Mouse (Mus musculus) gastrocnemius, adult 18-20 months (tissue): ENCODE results near the gene Nmrk1. TPM values are rescaled to one million over a fixed set of nuclear protein-coding genes. Genes with fewer than 3 reads are reported as not detected.
A peak's percentile ranks its signal among the peaks of the same experiment; 100 is the strongest.

Experiments
- DNase-seq: peaks from one replicate; pipeline ENCODE4 v3.0.0; 2021; ENCODE audit warnings: low spot score
- total RNA-seq, 2 experiments: library from RNA; stranded (reverse); gene quantifications; 2 replicates each; pipeline ENCODE4 v1.2.3; 2021

The Nmrk1 gene
- total RNA-seq, 2 experiments from 2014 or later, result 2.6 to 3.5 TPM

DNA sequence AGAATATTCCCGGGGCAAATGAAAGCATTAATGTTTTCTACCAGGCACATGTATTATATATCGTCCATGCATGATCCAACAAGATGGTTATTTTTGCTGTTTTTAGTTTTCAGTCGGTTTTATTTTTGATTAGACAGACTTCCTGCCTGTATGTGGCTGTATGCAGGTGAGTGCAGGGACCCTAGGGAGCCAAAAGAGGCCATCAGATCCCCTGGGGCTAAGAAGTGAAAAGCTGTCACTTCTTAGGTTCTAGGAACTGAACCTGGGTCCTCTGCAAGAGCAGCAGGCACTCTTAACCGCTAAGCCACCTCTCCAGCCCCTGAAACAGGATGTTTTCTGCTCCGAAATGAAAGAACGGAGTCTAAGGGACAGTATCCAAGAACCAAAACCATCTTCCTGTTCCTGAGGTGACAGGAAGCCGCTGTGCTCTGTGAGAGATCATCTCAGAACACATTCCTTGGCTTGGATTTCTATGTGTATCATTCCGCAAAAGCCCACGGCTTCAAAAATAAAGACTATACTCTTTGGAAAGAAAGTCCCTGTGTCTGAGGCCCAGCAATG, 16.0 kb upstream of the Nmrk1 start:
- no peak for DNase-seq

DNA sequence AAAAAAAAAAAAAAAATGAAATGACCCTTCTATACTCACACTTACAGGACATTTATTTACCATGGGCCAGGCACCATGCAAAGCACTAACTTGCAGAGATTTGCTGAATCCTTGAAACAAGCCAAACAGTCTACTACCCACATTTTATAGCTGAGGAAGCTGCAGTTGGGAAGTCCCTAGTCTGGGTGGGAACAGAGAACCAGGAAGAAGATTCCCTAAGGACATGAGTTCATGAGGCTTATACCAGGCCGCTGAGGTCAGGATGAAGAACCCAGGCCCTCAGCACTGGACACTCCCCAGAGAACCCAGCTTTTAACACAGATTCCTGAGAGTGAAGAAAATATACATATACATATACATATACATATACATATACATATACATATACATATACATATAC, 14.2 kb upstream of the Nmrk1 start:
- DNase-seq, result no peak

GRCm38 (mm10) chr19:18619060-18619459, 12.7 kb upstream of the Nmrk1 start:
- DNase-seq, result no peak

- DNase-seq, result no peak
These were observed 12.1 kb upstream of the Nmrk1 start for GRCm38 (mm10) chr19:18619691-18620090.

DNA sequence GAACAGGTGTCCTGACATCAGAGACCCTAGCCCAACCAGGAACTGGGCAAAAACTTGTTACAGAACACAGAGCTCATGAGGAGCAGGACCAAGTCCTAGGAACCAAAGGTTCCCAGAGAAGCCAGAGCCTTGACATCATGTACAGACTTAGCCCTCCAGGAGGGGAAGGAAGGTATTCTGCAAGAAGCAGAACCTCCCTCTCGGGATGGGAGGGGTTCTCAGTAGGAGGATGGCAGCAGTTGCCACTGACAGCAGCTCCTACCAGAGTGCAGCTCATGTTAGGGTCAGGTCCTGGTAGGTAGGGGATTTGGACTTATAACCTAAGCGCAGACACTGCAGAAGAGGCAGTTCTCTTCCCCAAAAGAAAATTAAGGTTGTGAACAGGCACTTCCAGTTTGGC, 7.9 kb upstream of the Nmrk1 start:
- no peak for DNase-seq

GRCm38 (mm10) chr19:18629589-18629988, 2.2 kb upstream of the Nmrk1 start:
- no peak for DNase-seq

- peak; percentile 23 for DNase-seq
These were observed 1.3 kb upstream of the Nmrk1 start for GRCm38 (mm10) chr19:18630221-18631119.

GRCm38 (mm10) chr19:18631161-18631643, 548 bp upstream of the Nmrk1 start:
- DNase-seq, result peak; percentile 72

GRCm38 (mm10) chr19:18632231-18633185, 758 bp downstream of the Nmrk1 start:
- DNase-seq, result no peak

- DNase-seq, result no peak
These were observed 6.2 kb downstream of the Nmrk1 start for GRCm38 (mm10) chr19:18637954-18638353.

DNA sequence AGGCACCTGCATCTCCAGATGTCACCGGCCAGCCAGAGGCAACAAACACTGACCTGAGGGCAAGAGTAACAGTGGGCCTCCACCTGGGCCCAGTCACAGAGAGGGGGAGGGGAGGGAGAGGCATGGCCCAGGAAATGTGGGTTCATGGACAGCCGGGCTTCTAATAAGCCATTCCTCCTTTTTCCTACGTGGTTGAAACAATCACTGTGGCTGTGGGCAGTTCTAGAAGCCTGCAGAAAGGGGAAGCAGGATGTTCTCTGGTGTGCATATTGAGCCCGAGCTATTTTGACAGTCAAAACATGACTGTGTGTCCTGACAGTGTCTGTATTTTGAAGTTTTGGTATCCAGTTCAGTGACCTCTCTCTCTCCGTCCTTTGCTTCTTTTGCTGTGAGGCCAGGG, 7.2 kb downstream of the Nmrk1 start:
- no peak for DNase-seq

GRCm38 (mm10) chr19:18639552-18639951, 7.8 kb downstream of the Nmrk1 start:
- DNase-seq, result no peak

DNA sequence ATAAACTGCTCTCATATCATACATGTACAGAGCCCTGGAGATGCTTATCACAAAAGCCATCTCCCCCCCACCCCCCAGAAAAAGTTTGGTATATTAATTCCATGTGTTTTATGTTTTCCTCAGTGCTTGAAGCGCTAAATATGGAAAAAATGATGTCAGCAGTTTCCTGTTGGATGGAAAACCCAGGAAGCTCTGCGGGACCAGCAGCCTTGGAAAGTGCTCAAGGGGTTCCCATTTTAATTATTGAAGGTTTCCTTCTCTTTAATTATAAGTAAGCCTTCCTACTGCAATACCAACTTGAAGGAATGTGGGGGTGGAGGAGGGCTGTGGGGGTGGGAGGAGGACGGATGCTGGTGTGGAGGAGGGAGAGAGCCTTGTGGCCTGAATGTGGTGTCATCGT, 9.3 kb downstream of the Nmrk1 start:
- DNase-seq, result no peak

GRCm38 (mm10) chr19:18643411-18643810, 11.7 kb downstream of the Nmrk1 start:
- DNase-seq, result no peak

- no peak for DNase-seq
These were observed 12.3 kb downstream of the Nmrk1 start for GRCm38 (mm10) chr19:18644084-18644483.

DNA sequence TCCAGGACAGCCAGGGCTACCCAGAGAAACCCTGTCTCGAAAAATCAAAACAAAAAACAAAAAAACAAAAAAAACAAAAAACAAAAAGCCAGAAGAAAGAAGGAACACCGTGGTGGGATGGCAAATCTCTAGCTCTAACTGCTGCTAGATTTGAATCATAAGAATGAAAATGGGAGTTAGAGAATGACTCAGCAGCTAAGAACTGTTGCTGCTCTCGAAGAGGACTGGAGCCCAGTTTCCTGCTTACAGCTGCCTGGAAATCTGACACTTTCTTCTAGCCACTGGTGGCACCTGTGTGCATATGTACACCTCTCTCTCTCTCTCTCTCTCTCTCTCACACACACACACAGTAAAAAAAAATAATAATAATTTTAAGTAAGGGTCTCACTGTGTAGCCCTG, 14.6 kb downstream of the Nmrk1 start:
- DNase-seq, result peak; percentile 32

GRCm38 (mm10) chr19:18646853-18647420, 15.2 kb downstream of the Nmrk1 start:
- peak; percentile 18 for DNase-seq

GRCm38 (mm10) chr19:18647775-18648557, 16.2 kb downstream of the Nmrk1 start:
- peak; percentile 60 for DNase-seq

DNA sequence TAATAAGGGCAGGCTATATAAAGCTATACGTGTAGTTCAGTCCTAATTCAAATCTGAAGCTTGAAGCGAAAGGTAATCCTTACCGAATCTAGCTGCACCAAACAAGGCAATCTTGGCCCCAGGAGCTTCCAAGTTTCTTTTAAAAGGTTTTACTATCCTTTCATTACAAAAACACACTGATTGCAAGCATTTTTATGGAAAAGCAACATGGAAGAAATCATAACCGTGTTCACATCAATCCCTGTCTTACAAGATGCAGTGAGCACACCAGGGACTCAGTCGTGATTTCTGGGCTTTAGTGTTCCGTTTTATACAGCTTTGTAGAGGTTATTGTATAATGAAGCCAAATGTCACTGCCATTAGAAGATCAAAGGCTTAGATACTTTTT, 16.8 kb downstream of the Nmrk1 start:
- DNase-seq, result no peak

DNA sequence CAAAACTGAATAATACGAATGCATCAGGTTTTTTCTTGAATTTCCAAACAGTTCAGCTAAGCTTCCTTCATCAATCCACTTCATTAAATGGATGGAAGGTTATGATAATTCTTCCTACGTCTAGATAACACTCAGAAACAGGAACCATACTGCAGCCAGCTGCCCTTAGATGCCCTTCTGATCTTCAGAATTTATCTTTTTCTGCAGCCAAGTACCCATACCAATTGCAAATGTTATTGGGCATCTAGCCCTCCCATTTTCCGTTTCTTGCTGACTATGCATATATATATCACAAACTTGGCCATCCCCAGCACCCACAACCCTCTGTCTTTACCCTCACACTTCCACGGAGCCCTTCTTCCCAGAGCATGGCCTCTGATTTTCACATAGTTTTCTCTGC, 18.2 kb downstream of the Nmrk1 start:
- no peak for DNase-seq

DNA sequence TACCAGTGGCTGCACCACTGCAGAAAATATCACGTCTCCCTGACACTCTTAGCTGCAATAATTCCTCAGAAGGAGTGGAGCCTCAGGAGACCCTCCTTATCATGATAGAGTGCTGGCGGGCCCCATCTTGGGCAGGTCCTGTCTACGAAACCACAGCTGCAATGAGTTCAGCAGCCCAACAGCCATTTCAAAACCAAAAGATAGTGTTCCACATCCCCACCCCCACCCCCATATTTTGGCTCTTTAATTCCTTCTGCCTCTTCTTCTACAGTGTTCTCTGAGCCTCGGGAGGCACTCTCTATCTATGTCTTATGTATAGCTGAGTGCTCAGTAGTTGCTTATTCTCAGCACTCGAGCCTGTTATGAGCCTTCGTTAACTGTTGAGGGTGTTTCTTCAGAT, 18.7 kb downstream of the Nmrk1 start:
- no peak for DNase-seq
